Mouse (Mus musculus): ENCODE measurements around the gene Myo16. TPM values are rescaled to one million over a fixed set of nuclear protein-coding genes. Genes with fewer than 3 reads are reported as not detected.

The Myo16 gene
- polyA plus RNA-seq, 1 experiment = not detected

DNA sequence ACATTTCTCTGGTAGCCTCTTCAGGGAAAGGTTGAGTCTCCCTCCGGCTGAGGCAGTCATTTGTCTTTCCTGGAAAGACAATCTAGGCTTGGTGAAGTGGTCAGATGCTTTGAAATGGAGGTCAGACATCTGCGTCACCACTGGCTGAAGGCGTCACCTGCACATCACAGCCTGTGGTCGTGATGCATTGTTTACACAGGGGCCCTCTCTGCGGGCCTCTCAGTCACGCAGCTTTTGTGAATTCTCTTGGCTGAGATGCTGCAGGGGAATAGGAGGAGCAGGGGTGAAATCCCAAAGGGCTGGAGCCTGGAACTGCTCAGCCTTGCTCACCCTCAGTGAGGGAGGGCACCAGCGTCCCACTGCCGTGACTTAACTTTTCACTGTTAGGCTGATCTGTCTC lies 346.1 kb downstream of the Myo16 start:
- Histone ChIP-seq H3K27ac (ENCODE audit: insufficient read depth, low read length) (no peak overlapping the region), H3K36me3 (ENCODE audit: control insufficient read depth, insufficient read depth, low read length, poor library complexity, severe bottlenecking) (no peaks in the 10 kb centered on the region), H3K4me3 (ENCODE audit: low read depth, low read length) (no peak overlapping the region), H3K4me1 (ENCODE audit: control insufficient read depth, insufficient read depth, low read length) (no peaks in the 10 kb centered on the region), H3K9me3 (replicated peaks; ENCODE audit: control insufficient read depth, insufficient read depth, low read length, poor library complexity, severe bottlenecking) (peaks cover 11% of the 10 kb centered on the region), H3K9ac (ENCODE audit: low read depth, poor library complexity, severe bottlenecking) (no peak overlapping the region), H3K27me3 (ENCODE audit: control insufficient read depth, insufficient read depth, low read length, poor library complexity, severe bottlenecking) (no peaks in the 10 kb centered on the region; the same call in 1 of the 2 replicates)
- TF ChIP-seq EP300 (IDR thresholded peaks at IDR 0.05; ENCODE audit: insufficient read depth, low read depth, low read length) = no peak
- no peak for TF ChIP-seq POLR2A (IDR thresholded peaks at IDR 0.05; ENCODE audit: insufficient read depth, low read length)
- TF ChIP-seq CTCF (IDR thresholded peaks at IDR 0.05; ENCODE audit: low read depth, low read length) = no peak

- peaks cover 11% of the 10 kb centered on the region for H3K9me3 ChIP-seq (replicated peaks; ENCODE audit: control insufficient read depth, insufficient read depth, low read length, poor library complexity, severe bottlenecking)
- H3K36me3 ChIP-seq (ENCODE audit: control insufficient read depth, insufficient read depth, low read length, poor library complexity, severe bottlenecking) = no peaks in the 10 kb centered on the region
- no peaks in the 10 kb centered on the region for H3K4me1 ChIP-seq (ENCODE audit: control insufficient read depth, insufficient read depth, low read length)
- H3K9ac ChIP-seq (ENCODE audit: low read depth, poor library complexity, severe bottlenecking) = no peak overlapping the region
- no peak overlapping the region for H3K4me3 ChIP-seq (ENCODE audit: low read depth, low read length)
- no peak overlapping the region for H3K27ac ChIP-seq (ENCODE audit: insufficient read depth, low read length)
- TF ChIP-seq POLR2A (IDR thresholded peaks at IDR 0.05; ENCODE audit: insufficient read depth, low read length) (no peak), EP300 (IDR thresholded peaks at IDR 0.05; ENCODE audit: insufficient read depth, low read depth, low read length) (no peak), CTCF (IDR thresholded peaks at IDR 0.05; ENCODE audit: low read depth, low read length) (no peak)
- H3K27me3 ChIP-seq (ENCODE audit: control insufficient read depth, insufficient read depth, low read length, poor library complexity, severe bottlenecking) = no peaks in the 10 kb centered on the region; the same call in 1 of the 2 replicates
Measured at GRCm38 (mm10) chr8:10500465-10500864, 346.8 kb downstream of the Myo16 start.

DNA sequence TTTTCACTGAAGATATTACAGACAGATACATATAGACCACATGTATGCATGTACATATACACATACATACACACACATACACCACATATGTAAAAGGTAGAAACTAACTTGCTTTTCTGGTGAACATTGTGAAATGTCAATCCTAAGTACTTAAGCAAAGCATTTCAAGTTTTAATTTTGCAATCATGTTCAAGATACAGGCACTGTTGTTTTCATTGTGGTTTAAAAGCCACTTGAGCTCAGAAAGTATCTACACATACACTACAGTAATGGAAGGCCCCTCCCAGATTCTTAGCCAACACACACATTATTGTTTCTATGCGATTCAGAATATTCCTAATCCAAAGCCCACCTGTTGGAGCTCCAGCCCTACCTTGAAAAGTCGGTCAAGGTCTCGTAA lies 348.0 kb downstream of the Myo16 start:
- H3K4me1 ChIP-seq (ENCODE audit: control insufficient read depth, insufficient read depth, low read length) = no peaks in the 10 kb centered on the region
- H3K4me3 ChIP-seq (ENCODE audit: low read depth, low read length) = no peak overlapping the region
- H3K27me3 ChIP-seq (ENCODE audit: control insufficient read depth, insufficient read depth, low read length, poor library complexity, severe bottlenecking) = no peaks in the 10 kb centered on the region; the same call in 1 of the 2 replicates
- no peaks in the 10 kb centered on the region for H3K36me3 ChIP-seq (ENCODE audit: control insufficient read depth, insufficient read depth, low read length, poor library complexity, severe bottlenecking)
- H3K27ac ChIP-seq (ENCODE audit: insufficient read depth, low read length) = no peak overlapping the region
- H3K9me3 ChIP-seq (replicated peaks; ENCODE audit: control insufficient read depth, insufficient read depth, low read length, poor library complexity, severe bottlenecking) = peaks cover 2% of the 10 kb centered on the region; the same call in 1 of the 2 replicates
- no peak overlapping the region for H3K9ac ChIP-seq (ENCODE audit: low read depth, poor library complexity, severe bottlenecking)
- TF ChIP-seq CTCF (IDR thresholded peaks at IDR 0.05; ENCODE audit: low read depth, low read length) (no peak), POLR2A (IDR thresholded peaks at IDR 0.05; ENCODE audit: insufficient read depth, low read length) (no peak), EP300 (IDR thresholded peaks at IDR 0.05; ENCODE audit: insufficient read depth, low read depth, low read length) (no peak)

- TF ChIP-seq POLR2A (IDR thresholded peaks at IDR 0.05; ENCODE audit: insufficient read depth, low read length) (no peak), EP300 (IDR thresholded peaks at IDR 0.05; ENCODE audit: insufficient read depth, low read depth, low read length) (no peak), CTCF (IDR thresholded peaks at IDR 0.05; ENCODE audit: low read depth, low read length) (no peak)
- Histone ChIP-seq H3K9ac (ENCODE audit: low read depth, poor library complexity, severe bottlenecking) (no peak overlapping the region), H3K27ac (ENCODE audit: insufficient read depth, low read length) (no peak overlapping the region), H3K36me3 (ENCODE audit: control insufficient read depth, insufficient read depth, low read length, poor library complexity, severe bottlenecking) (no peaks in the 10 kb centered on the region), H3K4me3 (ENCODE audit: low read depth, low read length) (no peak overlapping the region), H3K27me3 (ENCODE audit: control insufficient read depth, insufficient read depth, low read length, poor library complexity, severe bottlenecking) (no peaks in the 10 kb centered on the region), H3K4me1 (ENCODE audit: control insufficient read depth, insufficient read depth, low read length) (no peaks in the 10 kb centered on the region), H3K9me3 (replicated peaks; ENCODE audit: control insufficient read depth, insufficient read depth, low read length, poor library complexity, severe bottlenecking) (no peaks in the 10 kb centered on the region)
Measured at GRCm38 (mm10) chr8:10512105-10512504, 358.4 kb downstream of the Myo16 start.

DNA sequence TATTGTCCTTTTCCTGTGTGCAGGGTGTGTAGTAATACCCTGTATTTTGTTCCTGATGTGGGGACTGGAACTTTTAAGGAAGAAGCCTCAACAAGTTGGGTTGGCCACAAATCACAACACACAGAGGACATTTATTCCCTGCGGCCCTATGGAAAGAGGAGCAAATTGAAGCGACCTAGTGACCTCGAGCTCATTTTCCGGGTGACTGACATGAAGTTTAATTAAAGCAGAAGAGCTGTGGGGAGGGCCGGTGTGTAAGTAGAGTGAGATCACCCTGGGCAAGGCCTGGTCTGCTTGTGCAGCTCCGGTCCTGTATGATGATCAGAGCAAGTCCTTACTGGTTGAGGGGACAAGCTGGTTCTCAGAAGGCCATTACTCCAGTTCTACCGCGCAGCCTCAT lies 363.7 kb downstream of the Myo16 start:
- Histone ChIP-seq H3K27ac (ENCODE audit: insufficient read depth, low read length) (no peak overlapping the region), H3K4me3 (ENCODE audit: low read depth, low read length) (no peak overlapping the region), H3K9ac (ENCODE audit: low read depth, poor library complexity, severe bottlenecking) (no peak overlapping the region), H3K4me1 (ENCODE audit: control insufficient read depth, insufficient read depth, low read length) (no peaks in the 10 kb centered on the region), H3K9me3 (replicated peaks; ENCODE audit: control insufficient read depth, insufficient read depth, low read length, poor library complexity, severe bottlenecking) (no peaks in the 10 kb centered on the region), H3K36me3 (ENCODE audit: control insufficient read depth, insufficient read depth, low read length, poor library complexity, severe bottlenecking) (no peaks in the 10 kb centered on the region), H3K27me3 (ENCODE audit: control insufficient read depth, insufficient read depth, low read length, poor library complexity, severe bottlenecking) (no peaks in the 10 kb centered on the region)
- TF ChIP-seq POLR2A (IDR thresholded peaks at IDR 0.05; ENCODE audit: insufficient read depth, low read length) (no peak), EP300 (IDR thresholded peaks at IDR 0.05; ENCODE audit: insufficient read depth, low read depth, low read length) (no peak), CTCF (IDR thresholded peaks at IDR 0.05; ENCODE audit: low read depth, low read length) (no peak)

- TF ChIP-seq POLR2A (IDR thresholded peaks at IDR 0.05; ENCODE audit: insufficient read depth, low read length) (no peak), CTCF (IDR thresholded peaks at IDR 0.05; ENCODE audit: low read depth, low read length) (no peak), EP300 (IDR thresholded peaks at IDR 0.05; ENCODE audit: insufficient read depth, low read depth, low read length) (no peak)
- Histone ChIP-seq H3K4me1 (ENCODE audit: control insufficient read depth, insufficient read depth, low read length) (no peaks in the 10 kb centered on the region), H3K9ac (ENCODE audit: low read depth, poor library complexity, severe bottlenecking) (no peak overlapping the region), H3K9me3 (replicated peaks; ENCODE audit: control insufficient read depth, insufficient read depth, low read length, poor library complexity, severe bottlenecking) (no peaks in the 10 kb centered on the region), H3K4me3 (ENCODE audit: low read depth, low read length) (no peak overlapping the region), H3K27me3 (ENCODE audit: control insufficient read depth, insufficient read depth, low read length, poor library complexity, severe bottlenecking) (no peaks in the 10 kb centered on the region), H3K27ac (ENCODE audit: insufficient read depth, low read length) (no peak overlapping the region), H3K36me3 (ENCODE audit: control insufficient read depth, insufficient read depth, low read length, poor library complexity, severe bottlenecking) (no peaks in the 10 kb centered on the region)
Measured at GRCm38 (mm10) chr8:10519276-10519675, 365.6 kb downstream of the Myo16 start.

Data from ES-Bruce4 (cell line).